Mouse (Mus musculus) cortical plate, adult 2 months (tissue): ENCODE data around the gene Akt1s1.

ENCODE experiments used
- CTCF ChIP-seq: fragments of 200-500 bp; IDR thresholded peaks from 2 replicates; pipeline ENCODE4 v1.5.1; 2011; ENCODE audit warnings: mild to moderate bottlenecking, control low read depth, low read length; ENCODE audit not compliant: insufficient read depth; ENCODE audit errors: extremely low read depth
- POLR2A ChIP-seq: fragments of 200-500 bp; IDR thresholded peaks from 2 replicates; pipeline ENCODE4 v1.6.1; 2011; ENCODE audit warnings: mild to moderate bottlenecking, low read length, control low read depth; ENCODE audit not compliant: insufficient read depth; ENCODE audit errors: extremely low read depth

- peak; percentile 42 for TF ChIP-seq CTCF
- TF ChIP-seq POLR2A: peak; percentile 81; the same call in 1 of the 2 replicates
Observed at GRCm38 (mm10) chr7:44895593-44896434, 47.0 kb downstream of the Akt1s1 start, which contains the start of gene Fuz.
